Mouse (Mus musculus) spleen, postnatal 36 days (tissue): ENCODE measurements around the gene Slc24a4.
A peak's percentile ranks its signal among the peaks of the same experiment; 100 is the strongest.
"Not testable (repeated sequence)": the region's sequence is repeated elsewhere in the genome, so short reads cannot be mapped to it uniquely, and the experiment has no call there.

ENCODE experiments used
- DNase-seq, 2 experiments: peaks; one replicate each; pipeline ENCODE4 v3.0.0; 2022; ENCODE audit warnings: low spot score in 2 of 2, mixed read lengths in 1 of 2

The Slc24a4 gene

DNA sequence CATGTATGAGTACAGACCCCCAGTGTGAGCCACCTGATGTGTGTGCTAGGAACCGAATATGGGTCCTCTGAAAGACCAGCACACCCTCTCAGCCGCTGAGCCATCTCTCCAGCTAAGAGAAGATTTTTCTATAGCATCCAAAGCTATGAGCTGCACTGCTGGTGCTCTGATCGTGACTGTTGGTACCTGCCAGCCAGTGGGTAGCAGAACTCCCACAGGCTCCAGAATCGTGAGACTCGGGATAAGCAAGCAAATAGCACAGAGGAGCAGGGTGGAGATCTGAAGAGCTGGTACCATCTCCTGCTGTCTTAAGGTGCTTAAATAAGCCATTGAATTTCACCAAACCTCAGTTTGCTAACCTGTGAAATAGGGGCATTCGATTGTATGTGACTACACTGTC is 119.6 kb downstream of the Slc24a4 start:
- no peak for DNase-seq

DNA sequence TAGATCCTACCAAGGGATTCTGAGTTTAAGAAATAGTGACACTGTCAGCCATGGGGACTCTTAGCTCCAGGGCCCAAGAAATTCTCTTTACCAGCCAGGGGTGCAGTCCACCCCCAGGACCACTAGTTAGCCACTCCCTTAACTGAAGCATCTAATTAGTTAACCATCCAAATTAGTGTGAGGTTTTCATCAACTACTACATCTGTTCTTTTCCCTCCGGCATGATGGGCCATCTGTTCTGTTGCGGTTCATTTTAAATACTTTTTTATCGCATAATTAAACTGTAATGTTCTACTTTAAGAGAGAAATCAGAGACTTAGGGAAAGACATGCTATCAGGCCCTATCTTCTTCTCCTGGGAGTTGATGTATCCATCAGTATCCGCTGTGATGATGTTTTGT is 121.8 kb downstream of the Slc24a4 start:
- DNase-seq = no peak

DNA sequence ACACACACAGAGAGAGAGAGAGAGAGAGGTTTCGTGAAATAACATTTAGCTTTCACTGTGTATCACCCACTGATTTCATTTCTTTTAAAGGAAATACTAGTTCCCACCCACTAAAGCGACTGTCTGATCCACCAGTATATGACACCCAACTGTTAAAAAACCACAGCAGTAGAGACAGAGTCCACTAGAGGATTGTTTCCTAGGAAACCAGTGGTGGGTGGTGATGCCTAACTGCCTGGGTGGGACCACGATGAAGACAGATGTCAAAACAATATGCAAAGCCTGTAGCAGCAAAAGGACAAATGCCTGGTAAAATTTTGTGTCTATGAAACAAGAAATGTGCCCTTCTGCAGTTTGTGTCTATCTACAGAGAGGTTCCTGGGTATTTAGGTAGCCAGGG is 122.5 kb downstream of the Slc24a4 start:
- DNase-seq = no peak

DNA sequence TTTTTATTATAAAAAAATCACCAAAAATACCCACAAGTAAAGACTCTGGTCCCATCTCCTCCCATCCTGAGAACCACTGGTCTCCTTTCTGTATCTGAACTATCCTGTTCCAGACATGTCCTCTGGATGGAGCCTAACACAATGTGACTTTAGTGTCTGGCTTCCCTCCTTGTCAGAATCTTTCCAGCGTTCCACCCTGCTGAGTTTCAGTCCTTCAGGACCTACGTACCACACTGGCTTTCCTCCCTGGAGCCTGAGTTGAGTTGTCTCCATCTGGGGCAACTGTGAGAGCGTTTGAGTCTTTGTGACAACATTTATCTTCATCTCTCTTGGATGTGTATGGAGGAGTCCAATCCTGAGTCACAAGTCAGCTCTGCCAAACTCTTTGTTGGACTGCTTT is 123.5 kb downstream of the Slc24a4 start:
- DNase-seq = no peak

- no peak for DNase-seq
These were observed 124.0 kb downstream of the Slc24a4 start for GRCm38 (mm10) chr12:102252525-102252924.

GRCm38 (mm10) chr12:102255012-102255411 is 126.5 kb downstream of the Slc24a4 start:
- DNase-seq = no peak

DNA sequence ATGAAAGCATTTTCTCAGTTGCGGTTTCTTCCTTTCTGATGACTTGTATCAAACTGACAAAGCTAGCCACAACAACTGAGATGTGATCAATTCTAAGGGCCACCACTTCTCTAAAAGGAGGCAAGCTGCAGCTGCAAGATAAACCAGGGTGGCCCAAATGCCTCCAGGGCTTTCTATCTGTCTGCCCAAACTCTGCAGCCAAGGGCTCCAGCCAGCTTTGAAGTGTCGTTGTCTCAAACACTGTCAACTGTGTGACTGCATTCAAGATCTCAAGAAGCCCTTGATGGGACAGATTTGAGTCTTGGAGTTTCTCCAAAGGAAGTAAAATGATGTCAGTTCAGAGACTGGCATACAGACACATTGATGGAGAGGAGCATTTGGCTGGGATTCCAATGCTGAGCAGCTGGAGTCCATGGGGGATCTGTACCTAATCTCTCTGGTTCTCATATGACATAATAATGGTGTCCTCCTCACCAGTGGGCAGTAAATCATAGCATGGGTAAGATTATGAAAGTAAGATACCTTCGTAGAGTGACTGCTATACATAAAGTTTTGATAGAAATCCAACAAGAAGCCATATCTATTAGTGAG is 130.1 kb downstream of the Slc24a4 start:
- DNase-seq = no peak

- DNase-seq = no peak
These were observed 133.4 kb downstream of the Slc24a4 start for GRCm38 (mm10) chr12:102261933-102262396.

DNA sequence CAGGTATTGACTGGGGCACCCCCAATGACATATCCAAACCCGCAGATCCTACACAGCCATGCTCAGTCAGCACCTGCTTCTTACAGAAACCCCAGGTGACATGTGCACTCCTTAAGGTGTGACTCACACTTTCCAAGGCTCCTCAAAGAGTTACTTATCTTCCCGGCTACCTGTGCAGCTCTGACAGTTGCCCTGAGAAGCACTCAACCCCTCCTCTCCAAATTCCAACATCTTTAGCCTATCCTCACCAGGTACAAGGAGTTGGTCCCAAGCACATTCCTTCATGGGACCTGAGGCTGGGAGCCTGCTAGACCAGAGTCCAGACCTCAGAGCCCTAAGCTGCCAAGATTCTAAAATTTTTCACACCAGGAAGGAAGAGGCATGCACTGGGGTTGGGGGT is 134.3 kb downstream of the Slc24a4 start:
- no peak for DNase-seq

DNA sequence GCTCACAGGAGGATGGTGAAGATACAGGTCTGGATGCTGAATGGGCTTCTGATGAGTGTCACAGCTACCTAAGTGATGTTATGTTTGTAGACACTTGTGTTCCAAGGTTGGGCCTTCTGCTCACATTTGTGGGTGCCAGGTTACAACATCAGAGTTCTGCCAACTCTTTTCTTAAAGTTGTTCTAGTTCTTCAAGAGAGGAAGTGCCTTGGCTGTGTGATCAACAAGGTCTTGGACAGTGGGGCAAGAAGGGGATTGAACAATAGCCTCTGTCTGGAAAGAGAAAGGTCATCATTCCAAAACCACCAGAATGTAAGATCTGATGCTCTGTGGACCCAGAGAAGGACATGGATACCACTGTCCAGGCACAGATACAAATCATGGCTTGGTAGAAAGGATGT is 134.7 kb downstream of the Slc24a4 start:
- no peak for DNase-seq

GRCm38 (mm10) chr12:102266433-102266832 is 137.9 kb downstream of the Slc24a4 start:
- DNase-seq = no peak

- no peak for DNase-seq
These were observed 140.6 kb downstream of the Slc24a4 start for GRCm38 (mm10) chr12:102269144-102269543.

DNA sequence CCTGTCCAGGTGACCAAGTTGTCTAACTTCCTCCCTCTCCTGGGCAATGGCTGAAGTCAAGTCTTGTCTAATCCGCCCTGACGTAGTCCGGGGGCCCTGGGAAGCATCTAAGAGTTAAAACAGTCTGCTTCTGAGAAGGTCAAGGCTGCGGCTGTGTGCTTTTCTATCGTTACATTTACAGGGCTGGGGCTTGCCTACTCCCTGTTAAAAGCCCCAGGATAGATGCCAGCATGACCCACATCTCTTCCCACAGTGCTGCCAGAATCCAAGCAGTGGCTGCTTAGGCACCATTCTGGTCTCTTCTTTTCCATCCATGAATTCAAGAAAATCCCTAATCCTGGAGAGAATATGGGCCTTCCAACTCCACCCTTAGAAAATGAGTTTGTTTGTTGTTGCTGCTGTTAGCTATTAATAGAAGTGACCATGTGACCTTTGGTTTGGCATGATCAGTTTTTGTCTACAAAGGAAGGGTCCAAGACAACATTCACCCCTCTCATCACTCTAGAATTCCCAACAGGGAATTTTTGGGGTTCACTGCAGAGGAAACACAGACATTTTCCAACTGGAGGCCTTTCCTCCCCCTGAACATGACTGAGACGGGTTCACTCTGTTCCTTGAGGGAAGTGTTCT is 142.4 kb downstream of the Slc24a4 start:
- DNase-seq = no peak

DNA sequence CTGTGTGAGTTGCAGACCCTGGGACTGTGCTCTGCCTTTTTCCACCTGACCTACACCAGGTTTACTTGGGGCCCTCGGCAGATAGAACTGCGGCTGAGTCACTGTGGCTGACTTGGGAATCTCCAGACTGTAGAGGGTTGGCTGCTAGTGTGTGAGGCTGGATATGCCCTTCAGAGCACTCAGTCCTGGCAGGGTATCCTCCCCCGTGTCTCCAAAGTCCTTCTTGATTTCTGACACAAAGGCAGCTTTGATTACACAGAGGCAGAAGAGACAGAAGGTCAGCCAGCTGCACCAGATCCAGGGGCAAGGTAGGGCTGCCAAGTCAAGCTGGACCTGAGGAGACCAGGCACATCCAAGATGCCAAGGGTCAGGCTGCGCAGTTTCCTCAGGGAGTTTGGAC is 142.9 kb downstream of the Slc24a4 start:
- DNase-seq = no peak

- no peak for DNase-seq
These were observed 147.4 kb downstream of the Slc24a4 start for GRCm38 (mm10) chr12:102275833-102276443.

DNA sequence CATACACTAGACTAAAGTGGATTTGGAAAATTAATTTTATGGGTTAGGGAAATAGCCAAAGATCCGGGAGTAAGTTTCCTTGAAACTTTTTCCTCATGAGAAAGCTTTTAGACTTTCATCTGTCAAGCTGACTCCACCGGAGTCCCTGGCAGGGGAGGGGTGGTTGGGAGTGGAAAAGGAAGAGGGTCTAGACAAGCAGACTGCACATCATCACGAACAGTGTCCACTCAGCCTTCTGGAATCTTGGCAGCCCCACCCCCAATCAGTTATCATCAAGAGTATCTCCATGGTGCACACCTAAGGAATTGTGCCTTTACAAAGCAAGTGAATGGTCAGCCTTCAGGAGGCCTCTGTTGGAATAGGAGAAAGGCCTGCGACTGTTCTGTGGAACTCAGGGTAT is 151.8 kb downstream of the Slc24a4 start:
- not testable (repeated sequence) for DNase-seq

- no peak for DNase-seq
These were observed 152.5 kb downstream of the Slc24a4 start for GRCm38 (mm10) chr12:102280867-102281503.

DNA sequence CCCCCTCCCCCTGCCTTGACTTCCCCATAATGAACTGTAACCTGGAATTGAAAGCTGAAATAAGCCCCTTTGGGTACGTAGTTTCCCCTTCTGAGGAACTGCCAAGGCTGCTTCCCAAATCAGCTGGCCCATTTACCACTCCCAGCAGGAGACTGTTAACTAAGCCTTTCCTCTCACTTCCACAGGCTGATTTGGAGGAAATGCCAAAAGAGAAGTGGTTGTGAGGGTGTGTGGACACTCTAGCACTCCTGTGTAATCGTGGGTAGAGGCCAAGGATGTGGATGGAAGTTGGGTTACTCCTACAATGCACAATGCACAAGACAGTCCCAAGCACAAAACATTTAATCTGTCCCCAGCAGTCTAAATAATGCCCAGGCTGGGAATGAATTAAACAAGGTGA is 153.6 kb downstream of the Slc24a4 start:
- peak in 1 of 2 experiments; percentile 23 for DNase-seq

GRCm38 (mm10) chr12:102282763-102283482 is 154.4 kb downstream of the Slc24a4 start, which contains the start of gene Rin3:
Gene Rin3, plus strand, starts transcription at chr12:102283048.
- DNase-seq = peak; percentile 76 to 78

DNA sequence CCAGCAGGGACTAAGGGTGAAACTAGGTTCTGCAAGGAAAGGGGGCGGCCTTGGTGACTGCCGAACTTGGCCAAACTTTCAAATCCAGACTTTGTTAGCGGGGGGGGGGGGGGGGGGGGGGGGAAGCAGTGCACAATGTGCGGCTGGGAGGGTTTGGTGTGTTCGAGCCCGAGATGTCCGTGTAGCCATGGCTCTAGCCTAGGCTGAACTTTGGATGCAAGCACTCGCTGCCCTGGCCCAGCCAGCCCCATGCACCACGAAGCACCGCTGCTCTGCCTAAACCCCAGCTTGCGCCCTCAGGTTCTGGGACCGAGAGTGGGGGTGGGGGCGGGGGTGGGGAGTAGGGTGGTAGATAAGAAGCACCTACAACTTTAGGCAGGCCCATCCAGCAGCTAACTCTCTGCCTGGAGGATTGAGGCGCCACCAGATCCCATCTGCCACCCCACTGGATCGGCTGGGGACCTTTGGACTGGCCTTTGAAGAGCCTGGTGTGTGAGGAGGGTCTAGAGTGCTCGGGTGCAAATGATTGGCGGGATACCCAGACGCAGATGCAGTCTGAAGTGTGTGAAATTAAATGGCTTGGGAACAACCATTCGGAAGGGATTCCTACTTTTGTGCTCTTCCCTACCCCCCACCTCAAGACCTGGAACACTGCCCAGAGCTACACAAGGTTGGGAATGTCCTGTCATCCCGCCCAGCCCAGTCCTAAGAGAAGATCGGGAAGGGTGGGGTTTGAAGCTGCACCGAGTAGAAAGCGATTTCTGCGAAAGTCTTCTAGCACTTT is 155.1 kb downstream of the Slc24a4 start:
- no peak for DNase-seq

DNA sequence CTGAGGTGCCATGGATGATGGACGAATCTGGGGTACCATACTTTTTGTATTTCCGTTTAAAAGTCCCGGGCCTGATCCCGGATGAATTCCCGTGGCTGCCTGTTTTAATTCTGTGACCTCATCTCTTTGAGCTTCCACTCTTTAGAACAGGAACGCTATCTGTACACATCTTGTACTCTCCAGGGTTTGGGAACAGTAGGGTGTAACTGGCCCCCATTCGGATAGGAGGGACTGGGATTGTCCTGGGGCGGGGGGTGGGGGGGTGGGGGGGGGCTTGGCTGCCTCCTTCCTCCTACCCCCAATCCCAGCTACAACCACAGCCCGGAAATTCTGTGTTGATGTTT is 155.7 kb downstream of the Slc24a4 start:
- DNase-seq = no peak
